Mouse (Mus musculus) midbrain, embryonic 16.5 days (tissue): ENCODE measurements at regions not wholly inside any gene's neighbourhood (a gene's known extent, or its start where the extent isn't known, plus 50 kb on each side); places are given as distances from the start of the nearest gene placed in this dataset.

Source experiments
- ATAC-seq: fragments of 200-750 bp; cut with Nextera tagmentation; 2 replicates; pipeline ENCODE4 v1.8.0; 2017; ENCODE audit warnings: moderate TSS enrichment
- H3K27ac ChIP-seq: fragments of 300-500 bp; sonication (generic); 2 replicates; pipeline ENCODE4 v1.5.1; 2014; ENCODE audit warnings: mild to moderate bottlenecking, low read length, mixed read lengths
- H3K27me3 ChIP-seq: fragments of 300-500 bp; sonication (generic); 2 replicates; pipeline ENCODE4 v1.6.1; 2014; ENCODE audit warnings: low read depth, low read length, mixed read lengths; ENCODE audit not compliant: control insufficient read depth, insufficient read depth
- H3K36me3 ChIP-seq: fragments of 300-500 bp; sonication (generic); 2 replicates; pipeline ENCODE4 v1.6.1; 2014; ENCODE audit warnings: mild to moderate bottlenecking, low read length, moderate library complexity, mixed read lengths; ENCODE audit not compliant: control insufficient read depth, insufficient read depth
- H3K4me1 ChIP-seq: fragments of 300-500 bp; sonication (generic); 2 replicates; pipeline ENCODE4 v1.6.1; 2014; ENCODE audit warnings: mild to moderate bottlenecking, low read length, mixed read lengths; ENCODE audit not compliant: control insufficient read depth, insufficient read depth
- H3K4me2 ChIP-seq: fragments of 300-500 bp; sonication (generic); 2 replicates; pipeline ENCODE4 v1.6.1; 2014; ENCODE audit warnings: mild to moderate bottlenecking, low read length, mixed read lengths
- H3K4me3 ChIP-seq: fragments of 300-500 bp; sonication (generic); 2 replicates; pipeline ENCODE4 v1.5.1; 2014; ENCODE audit warnings: low read depth, mild to moderate bottlenecking, low read length, moderate library complexity, mixed read lengths
- H3K9ac ChIP-seq: fragments of 300-500 bp; sonication (generic); 2 replicates; pipeline ENCODE4 v1.6.1; 2014; ENCODE audit warnings: low read depth, low read length, mixed read lengths
- H3K9me3 ChIP-seq: fragments of 300-500 bp; sonication (generic); replicated peaks from 2 replicates; pipeline ENCODE4 v1.6.1; 2014; ENCODE audit warnings: mild to moderate bottlenecking, low read length, mixed read lengths; ENCODE audit not compliant: control insufficient read depth, poor library complexity, severe bottlenecking
- WGBS: fragments of 180-500 bp; shearing (Covaris S2); extraction: QIAGEN DNeasy Blood & Tissue Kit; methylation state at CpG from one replicate; pipeline ENCODE4 v1.1.7; 2014; 5-methylcytosine and 5-hydroxymethylcytosine counted together

DNA sequence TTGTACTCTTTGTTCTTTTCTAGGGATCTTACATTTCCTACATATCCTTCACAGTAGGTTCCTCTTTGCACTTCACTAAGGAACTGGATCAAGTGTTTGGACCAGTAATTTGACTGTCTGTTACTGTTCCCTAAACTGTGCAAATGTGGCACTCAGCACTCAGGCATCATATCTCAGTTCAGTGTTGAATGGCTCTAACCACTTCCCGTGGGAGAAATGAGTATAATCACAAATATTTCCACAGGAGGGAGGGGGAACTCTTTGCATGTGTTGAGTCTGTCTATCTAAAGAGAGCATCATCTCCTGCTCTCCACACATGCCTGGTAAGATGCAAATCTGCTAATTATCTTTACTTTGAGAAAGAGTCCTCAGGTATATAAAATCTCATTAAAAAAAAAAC, 588.5 kb downstream of the Plod2 start:
- Histone ChIP-seq H3K9me3 (no peaks in the 10 kb centered on the region), H3K27me3 (no peaks in the 10 kb centered on the region), H3K4me3 (no peak overlapping the region), H3K27ac (no peak overlapping the region), H3K9ac (no peak overlapping the region), H3K4me2 (no peak overlapping the region), H3K4me1 (no peaks in the 10 kb centered on the region), H3K36me3 (no peaks in the 10 kb centered on the region)
- WGBS: 75% methylated on average over 1 of the region's 1 CpGs
- ATAC-seq: no peak

DNA sequence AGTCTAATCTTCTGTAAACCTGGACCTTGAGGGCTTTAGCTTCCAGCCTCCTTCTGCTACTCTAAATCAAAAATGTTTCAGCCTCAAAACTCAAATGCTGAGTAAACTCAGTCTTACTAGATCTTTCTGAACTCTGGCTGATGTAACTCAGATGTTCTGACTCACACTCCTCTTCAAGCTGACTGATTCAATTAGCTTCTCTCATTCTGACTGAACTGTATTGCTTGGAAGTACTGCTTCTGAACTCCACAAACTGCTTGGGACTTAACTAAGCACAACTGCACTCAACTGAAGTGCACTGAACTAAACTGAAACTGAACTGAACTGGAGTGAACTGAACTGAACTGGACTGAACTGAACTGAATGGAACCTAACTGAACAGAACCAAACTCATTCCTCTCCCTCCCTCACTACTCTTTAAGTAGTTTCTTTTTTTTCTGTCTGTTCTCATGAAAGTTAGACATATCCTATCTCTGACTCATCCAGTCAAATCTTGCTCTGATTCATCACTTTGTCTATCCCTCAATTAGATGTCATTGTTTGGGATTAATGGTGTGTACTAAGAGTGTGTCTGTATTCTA, 589.7 kb downstream of the Plod2 start:
- H3K27ac ChIP-seq: no peak overlapping the region

DNA sequence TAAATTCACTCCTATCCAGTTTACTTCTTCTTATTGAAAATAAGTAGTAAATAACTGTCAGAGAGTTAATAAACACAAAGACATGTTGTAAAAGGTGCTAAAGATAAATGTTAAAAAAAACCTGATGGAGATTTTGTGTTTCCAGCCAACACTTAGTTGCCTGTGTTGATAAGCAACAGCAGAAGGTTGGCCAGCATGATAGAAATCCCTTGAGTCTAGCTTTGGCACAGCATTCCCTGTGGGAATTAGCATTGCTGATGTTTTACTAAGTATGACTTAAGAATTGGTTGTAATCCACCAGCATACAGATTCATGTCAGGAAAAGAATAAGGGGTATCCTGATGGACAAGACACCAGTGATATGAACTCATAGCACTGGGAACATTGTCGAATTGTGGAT, 594.3 kb downstream of the Plod2 start:
- Histone ChIP-seq H3K36me3 (no peaks in the 10 kb centered on the region), H3K4me1 (no peaks in the 10 kb centered on the region), H3K9me3 (no peaks in the 10 kb centered on the region), H3K27me3 (no peaks in the 10 kb centered on the region), H3K4me3 (no peak overlapping the region), H3K4me2 (no peak overlapping the region), H3K27ac (no peak overlapping the region), H3K9ac (no peak overlapping the region)
- no peak for ATAC-seq
- 94% methylated on average over 1 of the region's 1 CpGs for WGBS

More for the DNA sequence above, 589.7 kb downstream of the Plod2 start:
- Histone ChIP-seq H3K4me2 (no peak overlapping the region), H3K36me3 (no peaks in the 10 kb centered on the region), H3K4me3 (no peak overlapping the region), H3K4me1 (no peaks in the 10 kb centered on the region), H3K9ac (no peak overlapping the region), H3K27me3 (no peaks in the 10 kb centered on the region), H3K9me3 (no peaks in the 10 kb centered on the region)
- ATAC-seq: no peak

DNA sequence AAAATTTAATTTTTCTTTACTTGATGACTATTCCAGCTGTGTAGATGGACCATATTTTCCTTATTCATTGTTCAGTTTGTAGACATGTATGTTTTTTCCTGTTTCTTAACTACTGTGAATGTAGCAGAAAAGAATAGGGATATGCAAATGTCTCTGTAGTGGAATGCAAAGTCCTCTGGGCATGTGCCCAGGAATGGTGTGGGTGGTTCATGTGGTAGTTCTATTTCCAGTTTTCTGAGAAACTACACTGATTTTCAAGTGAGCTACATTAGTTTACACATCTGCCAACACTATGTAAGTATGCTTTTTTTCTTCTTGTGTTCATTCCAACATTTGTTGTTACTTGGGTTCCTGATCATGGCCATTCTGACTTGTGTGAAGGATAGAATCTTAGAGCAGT, 628.0 kb downstream of the Plod2 start:
- no peak overlapping the region for H3K4me3 ChIP-seq
- H3K9ac ChIP-seq: no peak overlapping the region
- ATAC-seq: no peak
- H3K9me3 ChIP-seq: no peaks in the 10 kb centered on the region
- H3K27me3 ChIP-seq: no peaks in the 10 kb centered on the region
- no peaks in the 10 kb centered on the region for H3K4me1 ChIP-seq
- H3K27ac ChIP-seq: no peak overlapping the region
- H3K36me3 ChIP-seq: no peaks in the 10 kb centered on the region
- H3K4me2 ChIP-seq: no peak overlapping the region

DNA sequence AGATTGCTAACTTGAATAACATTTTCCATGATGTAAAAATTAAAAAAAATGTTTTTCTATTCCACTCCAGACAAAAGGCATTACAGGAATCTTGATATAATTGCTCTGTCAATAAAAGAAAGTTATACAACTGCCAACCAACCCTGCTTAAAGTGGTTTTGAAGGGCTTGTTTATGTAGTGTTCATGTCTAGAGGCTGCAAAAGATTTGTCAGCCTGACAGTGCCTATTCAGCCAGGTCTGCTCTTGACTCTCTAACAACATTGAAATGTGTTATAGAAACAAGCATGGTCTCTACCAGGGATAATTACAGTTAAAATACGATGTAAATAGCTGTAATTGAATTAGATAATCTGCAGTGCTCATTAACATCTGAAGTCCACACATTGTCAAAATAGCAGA, 644.6 kb downstream of the Plod2 start:
- no peak overlapping the region for H3K4me2 ChIP-seq
- H3K36me3 ChIP-seq: no peaks in the 10 kb centered on the region
- no peak for ATAC-seq

DNA sequence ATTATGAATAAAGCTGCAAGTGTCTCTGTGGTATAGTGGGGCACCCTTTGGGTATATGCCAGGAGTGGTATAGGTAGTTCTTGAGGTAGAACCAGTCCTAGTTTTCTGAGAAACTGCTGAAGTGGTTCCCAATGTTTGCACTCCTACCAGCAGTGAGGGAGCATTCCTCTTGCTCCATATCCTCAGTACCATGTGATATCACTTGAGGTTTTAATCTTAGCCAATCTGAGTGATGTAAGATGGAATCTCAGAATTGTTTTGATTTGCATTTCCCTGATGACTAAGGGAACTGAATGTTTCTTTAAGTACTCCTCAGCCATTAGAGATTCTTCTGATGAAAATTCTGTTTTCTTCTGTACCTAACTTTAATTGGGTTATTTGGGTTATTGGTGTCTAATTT, 690.5 kb downstream of the Plod2 start:
- Histone ChIP-seq H3K4me1 (no peaks in the 10 kb centered on the region), H3K9ac (no peak overlapping the region), H3K4me2 (no peak overlapping the region), H3K27me3 (no peaks in the 10 kb centered on the region), H3K9me3 (no peaks in the 10 kb centered on the region), H3K36me3 (no peaks in the 10 kb centered on the region), H3K27ac (no peak overlapping the region), H3K4me3 (no peak overlapping the region)
- no peak for ATAC-seq

More for the DNA sequence above, 644.6 kb downstream of the Plod2 start:
- no peaks in the 10 kb centered on the region for H3K9me3 ChIP-seq
- no peak overlapping the region for H3K4me3 ChIP-seq
- no peaks in the 10 kb centered on the region for H3K27me3 ChIP-seq
- H3K9ac ChIP-seq: no peak overlapping the region
- H3K4me1 ChIP-seq: no peaks in the 10 kb centered on the region
- 71% methylated on average over 1 of the region's 1 CpGs for WGBS
- H3K27ac ChIP-seq: no peak overlapping the region

DNA sequence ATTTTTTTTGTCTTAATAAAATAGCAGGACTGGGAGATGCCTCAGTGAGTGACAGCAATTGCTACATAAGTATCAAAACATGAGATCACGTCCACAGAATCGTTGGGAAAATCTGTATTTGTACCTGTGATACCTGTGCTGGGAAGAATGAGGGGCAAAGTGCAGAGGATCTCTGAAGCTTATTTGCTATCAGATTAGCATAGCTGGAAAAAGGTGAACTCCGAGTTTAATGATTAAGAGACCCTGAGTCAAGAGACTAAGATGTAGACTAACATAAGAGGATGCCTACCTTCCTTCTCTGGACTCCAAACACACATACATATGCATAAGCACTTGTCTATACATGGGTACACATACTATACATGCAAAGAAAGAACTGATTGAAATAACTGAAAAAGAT, 710.1 kb downstream of the Plod2 start:
- H3K27ac ChIP-seq: no peak overlapping the region
- no peak for ATAC-seq
- H3K9ac ChIP-seq: no peak overlapping the region
- H3K27me3 ChIP-seq: no peaks in the 10 kb centered on the region
- H3K4me1 ChIP-seq: no peaks in the 10 kb centered on the region
- 89% methylated on average over 3 of the region's 3 CpGs for WGBS
- H3K4me2 ChIP-seq: no peak overlapping the region
- no peak overlapping the region for H3K4me3 ChIP-seq
- H3K9me3 ChIP-seq: no peaks in the 10 kb centered on the region
- no peaks in the 10 kb centered on the region for H3K36me3 ChIP-seq

DNA sequence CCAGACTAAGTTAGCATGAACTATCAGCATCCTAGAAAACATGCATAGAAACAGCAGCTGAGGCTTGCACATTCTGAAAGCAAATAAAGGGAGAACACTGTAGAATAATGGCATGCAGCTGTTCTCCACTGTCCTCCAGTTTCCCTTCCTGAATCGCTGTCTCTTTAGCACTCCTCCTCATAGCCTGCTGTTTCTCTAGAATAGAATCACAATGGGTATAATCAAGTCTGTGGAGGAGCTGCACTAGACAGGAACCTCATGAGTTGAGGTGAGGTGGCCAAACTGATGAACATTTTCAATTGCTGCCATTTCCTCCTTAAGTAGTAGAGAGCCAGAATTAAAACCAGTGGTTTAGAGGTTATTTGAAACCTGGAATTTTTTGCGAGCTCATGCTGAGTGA, 755.3 kb downstream of the Plod2 start:
- 71% methylated on average over 2 of the region's 2 CpGs for WGBS
- no peak for ATAC-seq
- Histone ChIP-seq H3K36me3 (no peaks in the 10 kb centered on the region), H3K9ac (no peak overlapping the region), H3K9me3 (no peaks in the 10 kb centered on the region), H3K4me3 (no peak overlapping the region), H3K4me2 (no peak overlapping the region), H3K27me3 (no peaks in the 10 kb centered on the region), H3K27ac (no peak overlapping the region), H3K4me1 (no peaks in the 10 kb centered on the region)

DNA sequence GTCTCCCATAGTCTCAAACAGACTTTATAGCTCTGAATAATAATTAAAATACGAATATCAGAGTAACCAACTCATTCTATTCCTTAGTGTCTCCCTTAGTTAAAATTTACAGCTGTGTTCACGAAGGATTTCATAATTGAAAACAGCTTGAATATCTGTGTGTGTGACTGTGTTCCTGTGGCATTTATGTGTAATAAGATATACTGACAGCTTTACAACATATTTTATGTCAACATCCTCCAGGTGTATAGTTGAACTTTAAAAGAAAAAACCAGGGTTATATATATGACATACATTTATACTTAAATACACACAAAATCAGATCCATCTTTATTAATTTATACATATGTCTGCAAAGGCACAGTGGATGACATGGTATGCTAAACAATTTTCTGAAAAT, 764.7 kb downstream of the Plod2 start:
- Histone ChIP-seq H3K36me3 (no peaks in the 10 kb centered on the region), H3K4me1 (no peaks in the 10 kb centered on the region), H3K9ac (no peak overlapping the region), H3K4me3 (no peak overlapping the region), H3K9me3 (no peaks in the 10 kb centered on the region), H3K4me2 (no peak overlapping the region), H3K27ac (no peak overlapping the region), H3K27me3 (no peaks in the 10 kb centered on the region)
- no peak for ATAC-seq
- WGBS: 66% methylated on average over 2 of the region's 2 CpGs
